Mouse (Mus musculus) hindbrain, postnatal 0 days (tissue): ENCODE results near the gene Anks1b. TPM values are rescaled to one million over a fixed set of nuclear protein-coding genes. Genes with fewer than 3 reads are reported as not detected.

Experiments
- ATAC-seq: fragments of 200-750 bp; cut with Nextera tagmentation; 2 replicates; pipeline ENCODE4 v1.8.0; 2017; ENCODE audit warnings: mild to moderate bottlenecking, moderate TSS enrichment, moderate library complexity
- DNase-seq: peaks from one replicate; pipeline ENCODE4 v3.0.0-alpha.2; 2015; ENCODE audit warnings: low spot score
- H3K27ac ChIP-seq: fragments of 300-500 bp; sonication (generic); 2 replicates; pipeline ENCODE4 v1.5.1; 2014; ENCODE audit warnings: mild to moderate bottlenecking
- H3K27me3 ChIP-seq: fragments of 300-500 bp; sonication (generic); 2 replicates; pipeline ENCODE4 v1.6.1; 2014; ENCODE audit warnings: low read length, mixed read lengths; ENCODE audit not compliant: insufficient read depth
- H3K36me3 ChIP-seq: fragments of 300-500 bp; sonication (generic); 2 replicates; pipeline ENCODE4 v1.6.1; 2014; ENCODE audit warnings: low read length, mixed read lengths; ENCODE audit not compliant: insufficient read depth
- H3K4me1 ChIP-seq: fragments of 300-500 bp; sonication (generic); 2 replicates; pipeline ENCODE4 v1.6.1; 2014; ENCODE audit warnings: antibody characterized with exemption, low read length, mixed read lengths; ENCODE audit not compliant: insufficient read depth
- H3K4me2 ChIP-seq: fragments of 300-500 bp; sonication (generic); 2 replicates; pipeline ENCODE4 v1.6.1; 2014; ENCODE audit warnings: low read depth, mild to moderate bottlenecking, low read length, moderate library complexity, mixed read lengths
- H3K4me3 ChIP-seq: fragments of 300-500 bp; sonication (generic); 2 replicates; pipeline ENCODE4 v1.5.1; 2014; ENCODE audit warnings: low read length
- H3K9ac ChIP-seq: fragments of 300-500 bp; sonication (generic); replicated peaks from 2 replicates; pipeline ENCODE4 v1.6.1; 2014; ENCODE audit warnings: mild to moderate bottlenecking, low read length, moderate library complexity, mixed read lengths
- H3K9me3 ChIP-seq: fragments of 300-500 bp; sonication (generic); 2 replicates; pipeline ENCODE4 v1.6.1; 2016; ENCODE audit warnings: low read length, mixed read lengths
- CTCF ChIP-seq: IDR thresholded peaks from 2 replicates; pipeline ENCODE4 v1.5.1; 2016; ENCODE audit warnings: antibody characterized with exemption, control low read depth, low read depth
- WGBS: fragments of 180-500 bp; shearing (Covaris S2); extraction: QIAGEN DNeasy Blood & Tissue Kit; methylation state at CpG from one replicate; pipeline ENCODE4 v1.1.7; 2014; 5-methylcytosine and 5-hydroxymethylcytosine counted together
- polyA plus RNA-seq: library from polyadenylated mRNA; unstranded; fragments of >200 nt; fragmentation: Nextera tagmentation; extraction: Ambion mirVana; gene quantifications from 2 replicates; pipeline ENCODE4 v1.2.1, GENCODE M21; 2015
- total RNA-seq: library from RNA; depleted of rRNA; stranded (reverse); fragments of >200 nt; gene quantifications from 2 replicates; pipeline ENCODE4 v1.2.3, GENCODE M21; 2014

Gene Anks1b
- total and polyA plus RNA-seq, 2 experiments from 2014 or later, result 104 to 156 TPM

- no peak overlapping the region for H3K27ac ChIP-seq
- no peaks in the 10 kb centered on the region for H3K36me3 ChIP-seq
- peaks cover 4% of the 10 kb centered on the region; the same call in 1 of the 2 replicates for H3K4me1 ChIP-seq
- no peak overlapping the region for H3K9ac ChIP-seq
- H3K4me2 ChIP-seq, result no peak overlapping the region
- TF ChIP-seq CTCF, result no peak
- DNase-seq (no peak), ATAC-seq (no peak)
- WGBS, result 77% methylated on average over 2 of the region's 2 CpGs
- H3K9me3 ChIP-seq, result no peaks in the 10 kb centered on the region
- no peak overlapping the region for H3K4me3 ChIP-seq
- no peaks in the 10 kb centered on the region for H3K27me3 ChIP-seq
Observed at GRCm38 (mm10) chr10:90974084-90974483, 1100.8 kb downstream of the Anks1b start.

- DNase-seq (no peak), ATAC-seq (no peak)
- Histone ChIP-seq H3K36me3 (no peaks in the 10 kb centered on the region), H3K9ac (no peak overlapping the region), H3K9me3 (no peaks in the 10 kb centered on the region), H3K27me3 (no peaks in the 10 kb centered on the region), H3K4me3 (no peak overlapping the region), H3K27ac (no peak overlapping the region), H3K4me1 (peaks cover under 1% of the 10 kb centered on the region; the same call in 1 of the 2 replicates), H3K4me2 (no peak overlapping the region)
- WGBS, result 87% methylated on average over 6 of the region's 6 CpGs
- no peak for TF ChIP-seq CTCF
Observed at GRCm38 (mm10) chr10:90974491-90974890, 1101.2 kb downstream of the Anks1b start.

- Histone ChIP-seq H3K4me1 (no peaks in the 10 kb centered on the region), H3K9ac (no peak overlapping the region), H3K27ac (no peak overlapping the region), H3K4me2 (no peak overlapping the region), H3K27me3 (no peaks in the 10 kb centered on the region), H3K9me3 (no peaks in the 10 kb centered on the region), H3K4me3 (no peak overlapping the region), H3K36me3 (no peaks in the 10 kb centered on the region)
- DNase-seq (no peak), ATAC-seq (no peak)
- TF ChIP-seq CTCF, result no peak
- WGBS, result 94% methylated on average over 4 of the region's 4 CpGs
Observed at GRCm38 (mm10) chr10:90981811-90982210, 1108.5 kb downstream of the Anks1b start.

GRCm38 (mm10) chr10:90983046-90983445 lies 1109.7 kb downstream of the Anks1b start:
- H3K36me3 ChIP-seq, result no peaks in the 10 kb centered on the region
- WGBS, result 61% methylated on average over 8 of the region's 8 CpGs
- DNase-seq, result peak; percentile 57
- H3K4me1 ChIP-seq, result no peaks in the 10 kb centered on the region
- H3K4me2 ChIP-seq, result no peak overlapping the region
- H3K27me3 ChIP-seq, result no peaks in the 10 kb centered on the region
- ATAC-seq, result no peak
- no peak overlapping the region for H3K27ac ChIP-seq
- no peak for TF ChIP-seq CTCF
- H3K4me3 ChIP-seq, result no peak overlapping the region
- no peak overlapping the region for H3K9ac ChIP-seq
- H3K9me3 ChIP-seq, result no peaks in the 10 kb centered on the region

- Histone ChIP-seq H3K36me3 (peaks cover 1% of the 10 kb centered on the region; the same call in 1 of the 2 replicates), H3K9ac (no peak overlapping the region), H3K4me3 (no peak overlapping the region), H3K4me1 (no peaks in the 10 kb centered on the region), H3K4me2 (no peak overlapping the region), H3K27ac (no peak overlapping the region), H3K27me3 (no peaks in the 10 kb centered on the region), H3K9me3 (no peaks in the 10 kb centered on the region)
- no peak for ATAC-seq
- TF ChIP-seq CTCF, result no peak
- DNase-seq, result no peak
- WGBS, result 90% methylated on average over 6 of the region's 6 CpGs
Observed at GRCm38 (mm10) chr10:90990340-90990739, 1117.0 kb downstream of the Anks1b start.

GRCm38 (mm10) chr10:90992237-90992636 lies 1118.9 kb downstream of the Anks1b start:
- no peaks in the 10 kb centered on the region for H3K27me3 ChIP-seq
- ATAC-seq (peak; percentile 51; the same call in 1 of the 2 replicates), DNase-seq (no peak)
- peaks cover 4% of the 10 kb centered on the region; the same call in 1 of the 2 replicates for H3K36me3 ChIP-seq
- H3K9ac ChIP-seq, result no peak overlapping the region
- H3K4me2 ChIP-seq, result no peak overlapping the region
- no peaks in the 10 kb centered on the region for H3K4me1 ChIP-seq
- H3K9me3 ChIP-seq, result no peaks in the 10 kb centered on the region
- H3K27ac ChIP-seq, result no peak overlapping the region
- TF ChIP-seq CTCF, result no peak
- whole genome bisulfite sequencing, result 78% methylated on average over 6 of the region's 6 CpGs
- no peak overlapping the region for H3K4me3 ChIP-seq

- TF ChIP-seq CTCF, result no peak
- Histone ChIP-seq H3K27me3 (no peaks in the 10 kb centered on the region), H3K27ac (no peak overlapping the region), H3K36me3 (peaks cover 4% of the 10 kb centered on the region; the same call in 1 of the 2 replicates), H3K4me3 (no peak overlapping the region), H3K4me1 (no peaks in the 10 kb centered on the region), H3K9ac (no peak overlapping the region), H3K9me3 (no peaks in the 10 kb centered on the region), H3K4me2 (no peak overlapping the region)
- ATAC-seq (no peak), DNase-seq (no peak)
- 54% methylated on average over 5 of the region's 5 CpGs for WGBS
Observed at GRCm38 (mm10) chr10:90993869-90994268, 1120.6 kb downstream of the Anks1b start.
